Mouse (Mus musculus): Measurements from ENCODE around the gene Gns. TPM values are rescaled to one million over a fixed set of nuclear protein-coding genes. Genes with fewer than 3 reads are reported as not detected.

The Gns gene
- total and polyA plus RNA-seq, 3 experiments = 169 to 731 (median 240) TPM

DNA sequence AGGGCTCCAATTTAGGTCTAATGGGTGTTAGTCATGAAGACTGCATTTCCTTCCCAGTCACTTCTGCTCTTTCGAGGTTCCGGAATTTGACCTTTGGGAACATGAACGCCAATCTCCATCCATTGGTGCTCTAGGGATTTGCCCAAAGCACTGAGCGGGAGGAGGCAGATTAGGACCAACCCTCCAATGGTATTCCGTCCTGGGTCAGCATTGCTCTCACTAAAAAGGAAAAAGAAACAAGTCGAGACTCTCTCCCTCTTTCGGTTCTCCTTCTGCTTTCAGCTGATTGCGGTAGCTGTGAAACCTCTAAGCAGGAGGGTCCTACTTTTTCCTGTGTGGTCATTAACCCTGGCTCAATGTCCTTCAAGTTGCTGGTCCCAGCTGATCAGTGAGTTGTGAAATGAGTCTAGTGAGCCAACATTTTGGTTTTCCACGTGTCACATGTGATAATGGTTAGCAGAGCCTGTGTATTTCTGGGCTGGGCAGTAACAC lies 937 bp downstream of the Gns start:
- peak; percentile 73 for DNase-seq

- DNase-seq = no peak
These were observed 2.4 kb downstream of the Gns start for GRCm38 (mm10) chr10:121367271-121367670.

DNA sequence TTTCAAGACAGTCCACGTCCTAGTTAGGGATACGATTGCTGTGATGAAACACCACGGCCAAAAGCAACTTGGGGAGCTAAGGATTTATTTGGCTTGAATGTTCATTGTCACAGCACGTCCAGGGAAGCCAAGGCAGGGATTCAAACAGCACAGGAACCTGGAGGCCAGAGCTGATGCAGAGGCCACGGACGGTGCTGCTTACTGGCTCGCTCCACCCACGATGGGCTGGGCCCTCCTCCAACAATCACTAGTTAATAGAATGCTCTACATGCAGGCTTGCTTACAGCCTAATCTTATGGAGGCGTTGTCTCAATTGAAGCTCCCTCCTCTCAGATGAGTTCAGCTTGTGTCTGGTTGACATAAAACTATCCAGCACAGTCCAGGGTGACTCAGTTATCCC lies 2.9 kb downstream of the Gns start:
- no peak for DNase-seq

- DNase-seq = no peak
These were observed 4.0 kb downstream of the Gns start for GRCm38 (mm10) chr10:121368783-121369465.

DNA sequence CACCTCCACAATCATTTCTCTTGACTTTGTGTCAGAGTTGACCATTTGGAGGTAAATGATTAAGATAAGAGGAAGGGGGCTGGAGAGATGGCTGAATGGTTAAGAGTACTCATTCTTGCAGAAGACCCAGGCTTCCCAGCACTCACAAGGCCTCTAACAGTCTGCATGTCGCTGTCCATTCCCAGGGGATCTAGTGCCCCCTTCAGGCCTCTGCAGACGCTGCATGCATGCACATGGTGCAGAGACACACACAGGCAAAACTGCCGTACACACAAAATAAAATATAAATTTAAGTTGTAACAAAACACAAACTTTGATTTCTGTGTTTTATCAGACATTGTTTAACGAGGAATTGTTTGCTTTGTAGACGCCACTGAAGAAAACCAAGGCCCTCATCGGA lies 5.9 kb downstream of the Gns start:
- peak; percentile 29 for DNase-seq

DNA sequence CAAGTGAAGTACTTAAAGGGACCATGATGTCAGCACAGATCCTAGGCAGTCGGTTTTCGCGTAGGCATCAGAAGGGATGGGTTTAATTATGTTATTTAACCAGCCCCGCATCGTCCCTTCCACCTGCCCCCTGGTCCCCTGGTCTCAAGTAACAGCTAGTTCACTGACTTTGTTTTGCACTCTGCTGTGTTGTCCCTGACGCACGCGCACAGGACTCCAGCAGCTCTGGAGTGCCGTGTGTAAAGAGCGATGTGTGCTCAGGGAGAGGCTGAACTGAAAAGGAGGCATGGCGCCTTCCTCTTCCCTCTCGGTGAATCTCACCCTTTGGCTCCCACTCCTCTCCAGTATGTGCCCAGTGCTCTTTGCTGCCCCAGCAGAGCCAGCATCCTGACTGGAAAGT lies 9.1 kb downstream of the Gns start:
- no peak for DNase-seq

DNA sequence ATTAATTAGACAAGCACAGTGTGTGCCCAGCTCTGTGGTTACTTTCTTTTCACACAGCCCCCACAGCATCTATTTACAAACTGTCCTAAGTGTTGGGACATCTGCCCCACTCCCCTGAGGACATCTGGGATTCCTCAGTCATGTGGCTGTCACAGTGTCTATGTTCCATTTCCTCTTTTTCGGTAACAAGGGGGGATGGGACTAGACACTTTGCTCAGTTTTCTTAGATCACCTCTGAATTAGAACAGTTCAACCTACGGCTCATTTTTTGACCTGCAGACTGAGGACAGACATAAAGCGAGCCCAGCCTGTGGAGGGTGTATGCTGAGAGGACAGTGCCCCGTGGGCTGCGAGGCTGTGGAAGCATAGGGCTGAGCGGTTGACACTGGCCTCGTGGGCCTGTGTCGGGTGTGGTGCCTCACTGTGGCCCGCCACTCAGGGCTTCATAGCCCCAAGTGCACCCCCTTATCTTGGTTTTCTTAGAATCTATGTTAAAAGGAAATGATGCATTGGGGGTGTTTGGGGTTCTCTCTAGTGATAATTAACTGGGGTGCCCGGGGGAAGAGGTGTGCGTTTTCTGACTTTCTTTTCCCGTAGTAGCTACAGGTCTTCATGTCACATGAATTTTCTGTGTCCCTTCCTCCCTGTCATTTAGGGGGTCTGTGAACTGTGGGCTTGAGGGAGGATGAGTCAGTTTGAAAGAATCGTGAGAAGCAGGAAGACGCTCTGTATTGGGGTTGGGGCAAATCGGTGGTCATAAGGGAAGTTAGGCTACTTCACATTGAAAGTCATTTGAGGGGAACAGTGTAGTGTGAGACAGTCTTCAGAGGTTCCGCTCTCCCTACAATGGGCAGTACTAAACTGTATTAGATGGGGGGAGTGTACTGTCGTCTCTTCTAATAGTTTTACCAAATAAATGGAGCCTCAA lies 10.1 kb downstream of the Gns start:
- no peak for DNase-seq

GRCm38 (mm10) chr10:121375649-121376493 lies 11.0 kb downstream of the Gns start:
- no peak for DNase-seq

- DNase-seq = no peak
These were observed 11.8 kb downstream of the Gns start for GRCm38 (mm10) chr10:121376530-121377271.

DNA sequence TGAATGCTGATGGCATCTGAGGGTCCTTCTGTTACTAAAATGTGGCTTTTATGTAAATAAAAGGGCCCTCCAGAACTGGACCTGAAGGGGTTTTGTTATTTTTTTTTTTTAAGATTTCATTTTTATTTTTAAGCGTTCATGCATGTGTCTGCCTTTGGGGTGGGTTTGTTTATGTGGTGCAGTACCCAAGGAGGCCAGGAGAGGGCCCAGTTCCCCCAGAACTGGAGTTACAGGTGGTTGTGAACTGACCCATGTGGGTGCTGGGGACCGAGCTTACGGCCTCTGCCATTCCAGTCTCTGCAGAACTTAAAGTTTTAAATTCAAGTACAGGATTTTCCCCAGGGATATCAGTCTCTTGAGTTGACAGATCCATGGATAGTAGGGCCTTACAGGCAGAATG lies 14.5 kb downstream of the Gns start:
- DNase-seq = no peak

GRCm38 (mm10) chr10:121381280-121381679 lies 16.4 kb downstream of the Gns start:
- DNase-seq = no peak

DNA sequence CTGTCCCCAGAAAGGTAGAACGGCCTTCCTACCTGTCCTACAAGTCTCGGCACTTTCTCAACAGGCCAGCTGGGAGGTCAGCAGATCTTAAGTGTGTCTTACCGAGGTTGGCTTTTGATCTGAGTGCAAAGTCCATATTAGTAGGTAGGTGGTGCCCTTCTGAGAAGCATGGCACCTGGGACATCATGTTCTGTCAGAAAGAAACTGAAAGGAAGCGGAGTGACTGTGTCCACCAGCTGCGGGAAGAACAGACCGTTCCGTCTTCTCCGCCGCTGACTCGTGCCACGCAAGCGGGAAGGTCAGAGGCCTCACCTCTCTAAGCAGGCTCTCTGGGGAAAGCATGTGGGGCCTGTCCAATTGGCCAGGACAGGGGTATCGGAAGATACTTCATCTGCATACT lies 19.8 kb downstream of the Gns start:
- DNase-seq = no peak

DNA sequence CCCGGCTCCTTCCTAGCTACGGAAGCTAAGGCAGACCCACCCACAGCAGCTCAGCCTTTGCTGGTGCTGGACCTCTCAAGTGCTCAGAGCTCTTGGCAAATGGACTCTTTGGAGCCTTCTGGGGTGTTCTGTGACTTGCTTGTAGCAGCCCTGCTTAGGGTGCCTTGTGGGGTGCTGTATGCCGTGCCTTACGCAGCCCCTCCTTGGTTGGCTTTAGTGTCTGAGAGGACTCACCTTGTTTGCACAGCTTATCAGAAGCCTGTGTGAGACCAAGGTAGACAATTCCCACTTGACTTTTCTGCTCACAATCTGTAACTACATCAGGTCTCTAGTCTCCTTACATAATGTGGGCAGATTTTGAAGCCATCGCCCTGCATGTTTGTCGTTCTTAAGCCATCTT lies 20.8 kb downstream of the Gns start:
- DNase-seq = no peak

DNA sequence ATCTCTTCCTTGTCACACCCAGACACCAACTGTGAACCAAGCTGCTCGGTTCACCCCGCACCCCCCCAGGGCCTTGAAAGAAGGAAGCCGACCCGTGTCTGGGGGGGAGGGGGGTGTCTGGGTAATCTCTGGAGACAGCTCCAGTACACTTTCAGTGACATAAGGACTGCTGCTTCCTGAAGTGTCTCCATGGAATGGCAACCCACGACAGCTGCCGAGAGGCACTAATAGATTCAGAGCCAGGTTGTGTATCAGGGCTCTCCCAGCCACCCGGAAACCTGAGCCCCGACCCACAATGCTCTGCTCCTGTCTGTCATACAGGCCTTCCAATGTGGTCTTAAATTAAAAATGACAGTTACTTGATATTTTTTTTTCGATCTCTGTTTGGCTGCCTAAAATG lies 21.5 kb downstream of the Gns start:
- DNase-seq = no peak

DNA sequence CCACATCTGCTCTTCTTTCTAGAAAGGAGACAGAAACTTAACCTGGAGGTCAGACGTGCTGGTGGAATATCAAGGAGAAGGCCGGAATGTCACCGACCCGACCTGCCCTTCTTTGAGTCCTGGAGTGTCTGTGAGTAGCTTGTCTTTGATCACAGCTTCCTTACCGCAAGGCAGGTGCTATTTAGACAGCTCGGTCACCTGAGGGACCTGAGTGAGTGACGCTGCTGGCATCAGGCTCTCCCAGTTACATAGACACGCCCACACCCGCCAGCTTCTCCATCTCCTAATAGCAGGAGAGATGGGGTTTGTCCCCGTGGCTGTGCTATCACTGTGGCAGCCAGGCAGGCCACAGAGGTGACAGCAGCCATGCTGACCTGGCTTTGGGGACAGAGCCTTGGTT lies 25.7 kb downstream of the Gns start:
- DNase-seq = no peak

- no peak for DNase-seq
These were observed 27.0 kb downstream of the Gns start for GRCm38 (mm10) chr10:121391901-121392300.

DNA sequence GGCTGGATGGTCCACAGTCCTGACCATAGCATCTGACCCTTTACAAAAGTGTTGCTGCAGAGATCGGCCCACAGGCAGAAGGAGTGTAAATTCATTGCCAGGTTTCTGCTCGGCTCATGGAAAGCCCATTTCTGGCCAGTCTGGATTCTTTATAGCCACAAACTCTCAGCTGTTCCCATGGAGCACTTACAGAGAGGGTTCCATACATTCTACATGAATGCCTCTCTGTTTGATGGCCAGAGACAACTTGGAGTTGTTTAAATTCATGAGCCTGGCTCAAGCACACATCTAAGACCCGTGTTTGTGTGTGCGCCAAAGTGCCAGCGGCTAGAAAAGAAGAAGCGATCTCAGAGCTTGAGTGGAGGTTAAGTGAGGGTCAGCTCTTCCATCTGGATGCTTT lies 29.4 kb downstream of the Gns start:
- no peak for DNase-seq

- DNase-seq = peak; percentile 58
These were observed 30.0 kb downstream of the Gns start for GRCm38 (mm10) chr10:121394789-121395325.

- DNase-seq = no peak
These were observed 30.8 kb downstream of the Gns start for GRCm38 (mm10) chr10:121395542-121396176.

GRCm38 (mm10) chr10:121398599-121398998 lies 33.7 kb downstream of the Gns start:
- DNase-seq = no peak

- DNase-seq = no peak
These were observed 36.1 kb downstream of the Gns start for GRCm38 (mm10) chr10:121401005-121401404.
